Mouse (Mus musculus) brain, embryonic 18.5 days (tissue): ENCODE measurements at regions not wholly inside any gene's neighbourhood (a gene's known extent, or its start where the extent isn't known, plus 50 kb on each side); places are given as distances from the start of the nearest gene placed in this dataset.

Experiments used
- DNase-seq: peaks from one replicate; pipeline ENCODE4 v3.0.0-alpha.2; 2012; ENCODE audit warnings: low read depth, low spot score

- no peak for DNase-seq
These were observed 287.0 kb downstream of the Tns3 start for GRCm38 (mm10) chr11:8377301-8377700.

GRCm38 (mm10) chr11:8365545-8365944, 298.8 kb downstream of the Tns3 start:
- DNase-seq, result no peak

GRCm38 (mm10) chr11:8364703-8365433, 299.5 kb downstream of the Tns3 start:
- no peak for DNase-seq

GRCm38 (mm10) chr11:8344938-8345337, 319.4 kb downstream of the Tns3 start:
- no peak for DNase-seq

- DNase-seq, result peak; percentile 43
These were observed 361.8 kb downstream of the Tns3 start for GRCm38 (mm10) chr11:8302347-8303188.

- DNase-seq, result no peak
These were observed 366.9 kb downstream of the Tns3 start for GRCm38 (mm10) chr11:8297462-8297861.

GRCm38 (mm10) chr11:8293322-8294014, 370.9 kb downstream of the Tns3 start:
- DNase-seq, result no peak

GRCm38 (mm10) chr11:8285271-8285670, 379.1 kb downstream of the Tns3 start:
- no peak for DNase-seq

- DNase-seq, result no peak
These were observed 389.1 kb downstream of the Tns3 start for GRCm38 (mm10) chr11:8275203-8275602.

GRCm38 (mm10) chr11:8269171-8269570, 395.2 kb downstream of the Tns3 start:
- DNase-seq, result no peak

GRCm38 (mm10) chr11:8254036-8254435, 410.3 kb downstream of the Tns3 start:
- no peak for DNase-seq

- DNase-seq, result no peak
These were observed 413.0 kb downstream of the Tns3 start for GRCm38 (mm10) chr11:8251360-8251759.

- no peak for DNase-seq
These were observed 414.9 kb downstream of the Tns3 start for GRCm38 (mm10) chr11:8249468-8249867.

GRCm38 (mm10) chr11:8247535-8247934, 416.8 kb downstream of the Tns3 start:
- DNase-seq, result no peak

- no peak for DNase-seq
These were observed 417.3 kb downstream of the Tns3 start for GRCm38 (mm10) chr11:8247024-8247423.

- no peak for DNase-seq
These were observed 418.8 kb downstream of the Tns3 start for GRCm38 (mm10) chr11:8245408-8246003.

GRCm38 (mm10) chr11:8238498-8238897, 425.8 kb downstream of the Tns3 start:
- DNase-seq, result no peak

- DNase-seq, result no peak
These were observed 426.8 kb downstream of the Tns3 start for GRCm38 (mm10) chr11:8237556-8237955.

GRCm38 (mm10) chr11:8236056-8236455, 428.3 kb downstream of the Tns3 start:
- DNase-seq, result no peak

- no peak for DNase-seq
These were observed 431.6 kb downstream of the Tns3 start for GRCm38 (mm10) chr11:8232636-8233189.

- no peak for DNase-seq
These were observed 434.5 kb downstream of the Tns3 start for GRCm38 (mm10) chr11:8229787-8230186.
